Mouse (Mus musculus) hindbrain, embryonic 13.5 days (tissue): Measurements from ENCODE around the gene Rpusd1. TPM values are rescaled to one million over a fixed set of nuclear protein-coding genes. Genes with fewer than 3 reads are reported as not detected.
"Not testable (repeated sequence)": the region's sequence is repeated elsewhere in the genome, so short reads cannot be mapped to it uniquely, and the experiment has no call there.

Experiments used
- ATAC-seq: fragments of 200-750 bp; cut with Nextera tagmentation; 2 replicates; pipeline ENCODE4 v1.8.0; 2017; ENCODE audit warnings: moderate TSS enrichment; ENCODE audit not compliant: low FRiP score
- H3K27ac ChIP-seq: fragments of 300-500 bp; sonication (generic); 2 replicates; pipeline ENCODE4 v1.5.1; 2015; ENCODE audit warnings: inconsistent platforms, mild to moderate bottlenecking, moderate library complexity
- H3K27me3 ChIP-seq: fragments of 300-500 bp; sonication (generic); 2 replicates; pipeline ENCODE4 v1.6.1; 2015; ENCODE audit warnings: mild to moderate bottlenecking, inconsistent platforms
- H3K36me3 ChIP-seq: fragments of 300-500 bp; sonication (generic); 2 replicates; pipeline ENCODE4 v1.6.1; 2015; ENCODE audit warnings: mild to moderate bottlenecking, inconsistent platforms
- H3K4me1 ChIP-seq: fragments of 300-500 bp; sonication (generic); replicated peaks from 2 replicates; pipeline ENCODE4 v1.6.1; 2015; ENCODE audit warnings: inconsistent platforms
- H3K4me2 ChIP-seq: fragments of 300-500 bp; sonication (generic); 2 replicates; pipeline ENCODE4 v1.6.1; 2015; ENCODE audit warnings: inconsistent platforms, mild to moderate bottlenecking, moderate library complexity
- H3K4me3 ChIP-seq: fragments of 300-500 bp; sonication (generic); 2 replicates; pipeline ENCODE4 v1.5.1; 2015; ENCODE audit warnings: mild to moderate bottlenecking, inconsistent platforms
- H3K9ac ChIP-seq: fragments of 300-500 bp; sonication (generic); 2 replicates; pipeline ENCODE4 v1.6.1; 2015; ENCODE audit warnings: mild to moderate bottlenecking, inconsistent platforms
- H3K9me3 ChIP-seq: fragments of 300-500 bp; sonication (generic); 2 replicates; pipeline ENCODE4 v1.6.1; 2016; ENCODE audit warnings: inconsistent platforms
- WGBS: fragments of 180-500 bp; shearing (Covaris S2); methylation state at CpG from one replicate; pipeline ENCODE4 v1.1.7; 2015; 5-methylcytosine and 5-hydroxymethylcytosine counted together
- polyA plus RNA-seq: library from polyadenylated mRNA; unstranded; fragments of >200 nt; fragmentation: Nextera tagmentation; extraction: Ambion mirVana; gene quantifications from 2 replicates; pipeline ENCODE4 v1.2.1, GENCODE M21; 2015

The Rpusd1 gene
- polyA plus RNA-seq, 1 experiment from 2014 or later, result 23.4 TPM

- not testable (repeated sequence) for H3K4me3 ChIP-seq, H3K4me1 ChIP-seq, H3K36me3 ChIP-seq, H3K27ac ChIP-seq, ATAC-seq, H3K9ac ChIP-seq, H3K4me2 ChIP-seq, H3K9me3 ChIP-seq
- whole genome bisulfite sequencing, result 79% methylated on average over 12 of the region's 12 CpGs
- H3K27me3 ChIP-seq, result peaks cover 10% of the 10 kb centered on the region; the same call in 1 of the 2 replicates
These were observed 14.0 kb downstream of the Rpusd1 start for GRCm38 (mm10) chr17:25741471-25741870.

GRCm38 (mm10) chr17:25743831-25744230 lies 16.4 kb downstream of the Rpusd1 start:
- WGBS, result 95% methylated on average over 9 of the region's 9 CpGs
- no peaks in the 10 kb centered on the region for H3K36me3 ChIP-seq
- H3K27me3 ChIP-seq, result peaks cover 7% of the 10 kb centered on the region; the same call in 1 of the 2 replicates
- no peak overlapping the region for H3K4me2 ChIP-seq
- no peak for ATAC-seq
- H3K9ac ChIP-seq, result no peak overlapping the region
- no peak overlapping the region for H3K4me3 ChIP-seq
- no peak overlapping the region for H3K27ac ChIP-seq
- no peaks in the 10 kb centered on the region for H3K4me1 ChIP-seq
- H3K9me3 ChIP-seq, result no peaks in the 10 kb centered on the region

- H3K4me1 ChIP-seq, result no peaks in the 10 kb centered on the region
- H3K4me2 ChIP-seq, result no peak overlapping the region
- no peak overlapping the region for H3K9ac ChIP-seq
- H3K27me3 ChIP-seq, result peaks cover 7% of the 10 kb centered on the region; the same call in 1 of the 2 replicates
- H3K9me3 ChIP-seq, result no peaks in the 10 kb centered on the region
- no peak overlapping the region for H3K4me3 ChIP-seq
- WGBS, result 82% methylated on average over 10 of the region's 10 CpGs
- H3K36me3 ChIP-seq, result no peaks in the 10 kb centered on the region
- no peak overlapping the region for H3K27ac ChIP-seq
- no peak for ATAC-seq
These were observed 16.8 kb downstream of the Rpusd1 start for GRCm38 (mm10) chr17:25744311-25744710.

- Histone ChIP-seq H3K9ac (no peak overlapping the region), H3K4me3 (no peak overlapping the region), H3K4me2 (no peak overlapping the region), H3K9me3 (no peaks in the 10 kb centered on the region), H3K36me3 (no peaks in the 10 kb centered on the region), H3K27ac (no peak overlapping the region), H3K4me1 (peaks cover 7% of the 10 kb centered on the region), H3K27me3 (0 out of 2 replicates have a peak, but pooled peaks cover 8% of the 10 kb centered on the region)
- no peak for ATAC-seq
- 95% methylated on average over 4 of the region's 4 CpGs for WGBS
These were observed 20.8 kb downstream of the Rpusd1 start for GRCm38 (mm10) chr17:25748238-25748637.

GRCm38 (mm10) chr17:25749314-25749713 lies 21.8 kb downstream of the Rpusd1 start:
- H3K36me3 ChIP-seq, result no peaks in the 10 kb centered on the region
- H3K4me1 ChIP-seq, result peaks cover 7% of the 10 kb centered on the region
- ATAC-seq, result no peak
- 82% methylated on average over 6 of the region's 6 CpGs for WGBS
- no peak overlapping the region for H3K4me2 ChIP-seq
- H3K4me3 ChIP-seq, result no peak overlapping the region
- no peaks in the 10 kb centered on the region for H3K9me3 ChIP-seq
- H3K27ac ChIP-seq, result no peak overlapping the region
- H3K9ac ChIP-seq, result no peak overlapping the region
- peaks cover 18% of the 10 kb centered on the region; the same call in 1 of the 2 replicates for H3K27me3 ChIP-seq

- ATAC-seq, result no peak
- H3K27me3 ChIP-seq, result peaks cover 20% of the 10 kb centered on the region; the same call in 1 of the 2 replicates
- no peak overlapping the region for H3K9ac ChIP-seq
- no peak overlapping the region for H3K27ac ChIP-seq
- no peaks in the 10 kb centered on the region for H3K9me3 ChIP-seq
- H3K4me2 ChIP-seq, result no peak overlapping the region
- peaks cover 7% of the 10 kb centered on the region for H3K4me1 ChIP-seq
- WGBS, result 65% methylated on average over 5 of the region's 5 CpGs
- no peak overlapping the region for H3K4me3 ChIP-seq
- no peaks in the 10 kb centered on the region for H3K36me3 ChIP-seq
These were observed 24.0 kb downstream of the Rpusd1 start for GRCm38 (mm10) chr17:25751446-25751845.

GRCm38 (mm10) chr17:25754241-25754640 lies 26.8 kb downstream of the Rpusd1 start, which contains the start of gene Msln:
Msln (minus strand) TSS chr17:25754378.
- no peak within 1 kb of the TSS for H3K4me3 ChIP-seq
- no peaks in the 10 kb centered on the region for H3K36me3 ChIP-seq
- no peaks in the 10 kb centered on the region for H3K9me3 ChIP-seq
- no peak for ATAC-seq
- H3K27ac ChIP-seq, result no peak within 1 kb of the TSS
- H3K4me2 ChIP-seq, result no peak within 1 kb of the TSS
- H3K27me3 ChIP-seq, result peaks cover 39% of the 10 kb centered on the region
- H3K4me1 ChIP-seq, result peaks cover 7% of the 10 kb centered on the region
- H3K9ac ChIP-seq, result no peak within 1 kb of the TSS
- WGBS, result 84% methylated on average over 9 of the region's 9 CpGs

- Histone ChIP-seq H3K27ac (no peak overlapping the region), H3K27me3 (peaks cover 40% of the 10 kb centered on the region), H3K4me2 (no peak overlapping the region), H3K36me3 (no peaks in the 10 kb centered on the region), H3K4me3 (no peak overlapping the region), H3K9me3 (no peaks in the 10 kb centered on the region), H3K4me1 (peaks cover 7% of the 10 kb centered on the region), H3K9ac (no peak overlapping the region)
- 82% methylated on average over 4 of the region's 4 CpGs for WGBS
- no peak for ATAC-seq
These were observed 27.6 kb downstream of the Rpusd1 start for GRCm38 (mm10) chr17:25755086-25755485.

- 60% methylated on average over 4 of the region's 4 CpGs for WGBS
These were observed 28.3 kb downstream of the Rpusd1 start for GRCm38 (mm10) chr17:25755627-25756377.

GRCm38 (mm10) chr17:25756378-25757242 lies 29.1 kb downstream of the Rpusd1 start:
- Histone ChIP-seq H3K36me3 (no peaks in the 10 kb centered on the region), H3K27ac (no peak overlapping the region), H3K4me1 (peaks cover 3% of the 10 kb centered on the region), H3K4me2 (no peak overlapping the region), H3K9me3 (no peaks in the 10 kb centered on the region), H3K9ac (no peak overlapping the region), H3K27me3 (peaks cover 41% of the 10 kb centered on the region), H3K4me3 (no peak overlapping the region)
- 83% methylated on average over 9 of the region's 9 CpGs for WGBS
- no peak for ATAC-seq

More at GRCm38 (mm10) chr17:25755627-25756377, 28.3 kb downstream of the Rpusd1 start:
- H3K27ac ChIP-seq, result no peak overlapping the region
- H3K9ac ChIP-seq, result no peak overlapping the region
- no peak overlapping the region for H3K4me3 ChIP-seq
- H3K27me3 ChIP-seq, result peaks cover 40% of the 10 kb centered on the region
- no peak for ATAC-seq
- H3K36me3 ChIP-seq, result no peaks in the 10 kb centered on the region
- H3K9me3 ChIP-seq, result no peaks in the 10 kb centered on the region
- H3K4me2 ChIP-seq, result no peak overlapping the region
- peaks cover 7% of the 10 kb centered on the region for H3K4me1 ChIP-seq

GRCm38 (mm10) chr17:25757691-25758090 lies 30.2 kb downstream of the Rpusd1 start:
- Histone ChIP-seq H3K27me3 (peaks cover 43% of the 10 kb centered on the region), H3K9me3 (no peaks in the 10 kb centered on the region), H3K36me3 (no peaks in the 10 kb centered on the region), H3K4me3 (no peak overlapping the region), H3K9ac (no peak overlapping the region), H3K4me1 (no peaks in the 10 kb centered on the region), H3K27ac (no peak overlapping the region), H3K4me2 (no peak overlapping the region)
- ATAC-seq, result no peak
- WGBS, result 75% methylated on average over 3 of the region's 3 CpGs

- no peak for ATAC-seq
- H3K27me3 ChIP-seq, result peaks cover 28% of the 10 kb centered on the region
- no peak overlapping the region for H3K27ac ChIP-seq
- no peak overlapping the region for H3K4me2 ChIP-seq
- WGBS, result 81% methylated on average over 8 of the region's 8 CpGs
- H3K4me1 ChIP-seq, result no peaks in the 10 kb centered on the region
- no peaks in the 10 kb centered on the region for H3K9me3 ChIP-seq
- H3K9ac ChIP-seq, result no peak overlapping the region
- no peaks in the 10 kb centered on the region for H3K36me3 ChIP-seq
- H3K4me3 ChIP-seq, result no peak overlapping the region
These were observed 32.7 kb downstream of the Rpusd1 start for GRCm38 (mm10) chr17:25760148-25760547.
